Mouse (Mus musculus): ENCODE measurements around the gene Gm49403. TPM values are rescaled to one million over a fixed set of nuclear protein-coding genes. Genes with fewer than 3 reads are reported as not detected.

Gm49403 gene
- polyA plus RNA-seq, 1 experiment from 2014 or later: not detected

- H3K36me3 ChIP-seq: peaks cover 55% of the 10 kb centered on the region
- H3K27me3 ChIP-seq (ENCODE audit: insufficient read depth, poor library complexity, severe bottlenecking): no peaks in the 10 kb centered on the region
- no peaks in the 10 kb centered on the region for H3K9me3 ChIP-seq
- peak within 1 kb of the TSS; percentile 92 for H3K27ac ChIP-seq
- peaks cover 28% of the 10 kb centered on the region for H3K4me1 ChIP-seq (replicated peaks)
- H3K4me3 ChIP-seq: peak within 1 kb of the TSS; percentile 81
- DNase-seq (ENCODE audit: low spot score): peak; percentile 82
- WGBS: under 1% methylated on average over 73 of the region's 74 CpGs
Measured at GRCm38 (mm10) chr19:8929224-8930088, 45.7 kb downstream of the Gm49403 start, which contains the start of the genes Rom1 and Eml3. TSS of gene Rom1 (minus strand) at chr19:8929356. TSS of gene Eml3 (plus strand) at chr19:8929552.

GRCm38 (mm10) chr19:8930117-8930516 is 46.4 kb downstream of the Gm49403 start:
- Histone ChIP-seq H3K27me3 (ENCODE audit: insufficient read depth, poor library complexity, severe bottlenecking) (no peaks in the 10 kb centered on the region), H3K36me3 (peaks cover 60% of the 10 kb centered on the region), H3K27ac (peak overlapping the region; percentile 92), H3K4me3 (peak overlapping the region; percentile 81), H3K4me1 (replicated peaks) (peaks cover 28% of the 10 kb centered on the region), H3K9me3 (no peaks in the 10 kb centered on the region)
- no peak for DNase-seq (ENCODE audit: low spot score)
- 15% methylated on average over 11 of the region's 11 CpGs for WGBS

DNA sequence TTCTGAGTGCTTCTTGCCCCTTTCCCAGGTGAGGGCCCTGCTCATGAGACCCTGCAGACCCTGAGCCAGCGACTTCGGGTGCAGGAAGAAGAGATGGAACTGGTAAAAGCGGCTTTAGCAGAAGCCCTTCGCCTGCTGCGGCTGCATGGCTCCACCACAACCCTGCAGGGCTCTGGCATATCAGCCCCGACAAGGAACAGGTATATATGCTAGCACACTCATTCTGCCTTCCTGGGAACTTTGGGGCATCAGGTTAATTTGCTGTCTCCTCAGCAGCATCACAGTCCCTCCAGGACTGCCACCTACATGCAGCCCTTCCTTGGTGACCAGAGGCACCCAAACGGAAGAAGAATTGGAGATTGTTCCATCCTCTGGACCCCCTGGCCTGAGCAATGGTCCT is 47.0 kb downstream of the Gm49403 start:
- Histone ChIP-seq H3K36me3 (peaks cover 60% of the 10 kb centered on the region), H3K4me3 (peak overlapping the region; percentile 81)

GRCm38 (mm10) chr19:8936736-8937135 is 53.0 kb downstream of the Gm49403 start:
- Histone ChIP-seq H3K9me3 (no peaks in the 10 kb centered on the region), H3K36me3 (peaks cover 65% of the 10 kb centered on the region), H3K4me3 (no peak overlapping the region), H3K4me1 (replicated peaks) (peaks cover 16% of the 10 kb centered on the region), H3K27ac (no peak overlapping the region), H3K27me3 (ENCODE audit: insufficient read depth, poor library complexity, severe bottlenecking) (no peaks in the 10 kb centered on the region)
- DNase-seq (ENCODE audit: low spot score): no peak
- WGBS: 84% methylated on average over 2 of the region's 2 CpGs

More for the DNA sequence above, 47.0 kb downstream of the Gm49403 start:
- Histone ChIP-seq H3K4me1 (replicated peaks) (peaks cover 28% of the 10 kb centered on the region), H3K27me3 (ENCODE audit: insufficient read depth, poor library complexity, severe bottlenecking) (no peaks in the 10 kb centered on the region), H3K9me3 (no peaks in the 10 kb centered on the region), H3K27ac (no peak overlapping the region)
- no peak for DNase-seq (ENCODE audit: low spot score)
- 84% methylated on average over 7 of the region's 7 CpGs for WGBS

Other genes starting within 250 kb of the Gm49403 start
- 0.05 TPM in 2 replicates for gene Chrm1, start 220.1 kb upstream of the Gm49403 start, polyA plus RNA-seq (2016; fragmentation: Nextera tagmentation; extraction: Ambion mirVana)
- 128 and 146 TPM in 2 replicates for gene Slc3a2, start 160.6 kb upstream of the Gm49403 start, polyA plus RNA-seq (2016; fragmentation: Nextera tagmentation; extraction: Ambion mirVana)
- 112 and 115 TPM in 2 replicates for gene Wdr74, start 148.1 kb upstream of the Gm49403 start, polyA plus RNA-seq (2016; fragmentation: Nextera tagmentation; extraction: Ambion mirVana)
- 2.8 and 2.9 TPM in 2 replicates for gene 1700092M07Rik, start 143.2 kb upstream of the Gm49403 start, polyA plus RNA-seq (2016; fragmentation: Nextera tagmentation; extraction: Ambion mirVana)
- gene Stx5a, start 142.5 kb upstream of the Gm49403 start, polyA plus RNA-seq (2016; fragmentation: Nextera tagmentation; extraction: Ambion mirVana): 95.6 and 106 TPM in 2 replicates
- gene Nxf1, start 126.9 kb upstream of the Gm49403 start, polyA plus RNA-seq (2016; fragmentation: Nextera tagmentation; extraction: Ambion mirVana): 233 and 249 TPM in 2 replicates
- gene Tmem223, start 112.9 kb upstream of the Gm49403 start, polyA plus RNA-seq (2016; fragmentation: Nextera tagmentation; extraction: Ambion mirVana): 185 and 220 TPM in 2 replicates
- gene Tmem179b, start 109.5 kb upstream of the Gm49403 start, polyA plus RNA-seq (2016; fragmentation: Nextera tagmentation; extraction: Ambion mirVana): 51.7 and 54.4 TPM in 2 replicates
- gene Taf6l, start 97.5 kb upstream of the Gm49403 start, polyA plus RNA-seq (2016; fragmentation: Nextera tagmentation; extraction: Ambion mirVana): 43.8 and 44.2 TPM in 2 replicates
- gene Polr2g, start 85.4 kb upstream of the Gm49403 start, polyA plus RNA-seq (2016; fragmentation: Nextera tagmentation; extraction: Ambion mirVana): 189 and 194 TPM in 2 replicates
- 7.2 and 8.3 TPM in 2 replicates for gene Zbtb3, start 81.4 kb upstream of the Gm49403 start, polyA plus RNA-seq (2016; fragmentation: Nextera tagmentation; extraction: Ambion mirVana)
- gene Ttc9c, start 64.6 kb upstream of the Gm49403 start, polyA plus RNA-seq (2016; fragmentation: Nextera tagmentation; extraction: Ambion mirVana): 52.0 and 67.5 TPM in 2 replicates
- gene Hnrnpul2, start 63.9 kb upstream of the Gm49403 start, polyA plus RNA-seq (2016; fragmentation: Nextera tagmentation; extraction: Ambion mirVana): 4.1 and 4.5 TPM in 2 replicates
- gene AC129217.1, start 54.2 kb upstream of the Gm49403 start, polyA plus RNA-seq (2016; fragmentation: Nextera tagmentation; extraction: Ambion mirVana): 0.31 TPM in 1 of 2 replicates, not detected in the other
- gene Bscl2, start 46.5 kb upstream of the Gm49403 start, polyA plus RNA-seq (2016; fragmentation: Nextera tagmentation; extraction: Ambion mirVana): 55.8 and 64.3 TPM in 2 replicates
- 66.7 and 140 TPM in 2 replicates for gene Gng3, start 44.7 kb upstream of the Gm49403 start, polyA plus RNA-seq (2016; fragmentation: Nextera tagmentation; extraction: Ambion mirVana)
- gene Lrrn4cl, start 33.2 kb upstream of the Gm49403 start, polyA plus RNA-seq (2016; fragmentation: Nextera tagmentation; extraction: Ambion mirVana): 0.44 and 0.47 TPM in 2 replicates
- 201 and 202 TPM in 2 replicates for gene Ubxn1, start 12.4 kb upstream of the Gm49403 start, polyA plus RNA-seq (2016; fragmentation: Nextera tagmentation; extraction: Ambion mirVana)
- 57.9 and 62.5 TPM in 2 replicates for gene Uqcc3, start 3.0 kb upstream of the Gm49403 start, polyA plus RNA-seq (2016; fragmentation: Nextera tagmentation; extraction: Ambion mirVana)
- gene Lbhd1, start 198 bp upstream of the Gm49403 start, polyA plus RNA-seq (2016; fragmentation: Nextera tagmentation; extraction: Ambion mirVana): 111 and 112 TPM in 2 replicates
- gene 1810009A15Rik, start 4.9 kb downstream of the Gm49403 start, polyA plus RNA-seq (2016; fragmentation: Nextera tagmentation; extraction: Ambion mirVana): 139 and 159 TPM in 2 replicates
- 0.22 TPM in 1 of 2 replicates, not detected in the other for gene Gm49416, start 5.0 kb downstream of the Gm49403 start, polyA plus RNA-seq (2016; fragmentation: Nextera tagmentation; extraction: Ambion mirVana)
- gene Ints5, start 9.1 kb downstream of the Gm49403 start, polyA plus RNA-seq (2016; fragmentation: Nextera tagmentation; extraction: Ambion mirVana): 56.4 and 60.3 TPM in 2 replicates
- 113 and 125 TPM in 2 replicates for gene Ganab, start 14.1 kb downstream of the Gm49403 start, polyA plus RNA-seq (2016; fragmentation: Nextera tagmentation; extraction: Ambion mirVana)
- gene B3gat3, start 36.4 kb downstream of the Gm49403 start, polyA plus RNA-seq (2016; fragmentation: Nextera tagmentation; extraction: Ambion mirVana): 63.1 and 78.0 TPM in 2 replicates
- 3.4 and 4.2 TPM in 2 replicates for gene Rom1, start 45.4 kb downstream of the Gm49403 start, polyA plus RNA-seq (2016; fragmentation: Nextera tagmentation; extraction: Ambion mirVana)
- 21.3 and 24.9 TPM in 2 replicates for gene Eml3, start 45.6 kb downstream of the Gm49403 start, polyA plus RNA-seq (2016; fragmentation: Nextera tagmentation; extraction: Ambion mirVana)
- 178 and 184 TPM in 2 replicates for gene Mta2, start 57.9 kb downstream of the Gm49403 start, polyA plus RNA-seq (2016; fragmentation: Nextera tagmentation; extraction: Ambion mirVana)
- 39.3 and 41.2 TPM in 2 replicates for gene Tut1, start 69.9 kb downstream of the Gm49403 start, polyA plus RNA-seq (2016; fragmentation: Nextera tagmentation; extraction: Ambion mirVana)
- 402 and 497 TPM in 2 replicates for gene Eef1g, start 83.1 kb downstream of the Gm49403 start, polyA plus RNA-seq (2016; fragmentation: Nextera tagmentation; extraction: Ambion mirVana)
- gene Ahnak, start 105.4 kb downstream of the Gm49403 start, polyA plus RNA-seq (2016; fragmentation: Nextera tagmentation; extraction: Ambion mirVana): 8.1 and 11.0 TPM in 2 replicates
- not detected in 2 replicates for gene Scgb1a1, start 204.0 kb downstream of the Gm49403 start, polyA plus RNA-seq (2016; fragmentation: Nextera tagmentation; extraction: Ambion mirVana)